Mouse (Mus musculus) left cerebral cortex, adult 8-10 months (tissue): Measurements from ENCODE around the gene Uvrag. TPM values are rescaled to one million over a fixed set of nuclear protein-coding genes. Genes with fewer than 3 reads are reported as not detected.

Experiments used
- DNase-seq, 2 experiments: peaks; one replicate each; pipeline ENCODE4 v3.0.0; 2022; ENCODE audit warnings: low spot score in 2 of 2
- total RNA-seq, 4 experiments: library from RNA; stranded (reverse); gene quantifications; 2 replicates each; pipeline ENCODE4 v1.2.4; 2022

Gene Uvrag
- 10 to 100 TPM; 53.5 to 64.9 (median 54.4) TPM for total RNA-seq

GRCm38 (mm10) chr7:99140984-99141918 lies at the start of gene Uvrag:
Uvrag (minus strand) TSS chr7:99141141.
- peak; percentile 99 to 100 for DNase-seq

DNA sequence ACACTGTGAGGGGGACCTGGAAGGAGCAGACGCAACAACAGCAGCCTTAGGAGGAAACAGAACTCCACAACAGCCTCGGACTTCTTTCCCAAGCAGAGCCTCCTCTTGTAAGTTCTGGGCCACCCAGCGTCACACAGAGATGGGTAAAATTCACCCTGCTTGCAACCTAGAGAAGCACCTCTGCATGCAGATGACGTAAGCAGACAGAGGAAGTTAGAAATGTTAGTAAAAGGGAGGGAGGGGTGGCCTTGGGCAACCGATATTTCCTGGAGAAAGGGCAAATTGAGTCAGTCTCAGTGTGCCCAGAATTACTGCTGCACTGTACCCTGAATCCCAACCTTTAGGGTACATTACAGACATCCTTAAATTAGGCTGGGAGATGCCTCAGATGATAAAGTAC lies 48.9 kb upstream of the Uvrag start:
- no peak for DNase-seq

DNA sequence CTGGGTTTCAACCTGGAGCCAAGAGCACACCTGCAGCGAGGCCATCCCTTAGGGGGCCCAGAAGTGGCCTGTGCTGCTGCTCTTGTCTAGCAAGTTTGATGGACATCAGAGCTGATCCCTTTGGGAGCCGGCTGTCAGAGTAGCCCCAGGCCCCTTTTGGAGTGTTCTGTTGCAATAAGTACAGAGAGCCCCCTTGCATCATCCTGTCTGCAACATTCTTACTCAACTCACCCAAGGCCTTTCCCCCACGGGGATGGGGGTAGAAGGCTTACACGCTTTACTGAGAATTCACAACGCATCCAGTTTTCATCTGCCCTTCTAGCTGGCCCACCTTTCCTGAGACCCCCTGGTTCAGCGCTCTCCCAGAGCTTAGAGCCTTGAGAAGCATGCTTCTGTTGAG lies 47.7 kb upstream of the Uvrag start:
- DNase-seq, result no peak

DNA sequence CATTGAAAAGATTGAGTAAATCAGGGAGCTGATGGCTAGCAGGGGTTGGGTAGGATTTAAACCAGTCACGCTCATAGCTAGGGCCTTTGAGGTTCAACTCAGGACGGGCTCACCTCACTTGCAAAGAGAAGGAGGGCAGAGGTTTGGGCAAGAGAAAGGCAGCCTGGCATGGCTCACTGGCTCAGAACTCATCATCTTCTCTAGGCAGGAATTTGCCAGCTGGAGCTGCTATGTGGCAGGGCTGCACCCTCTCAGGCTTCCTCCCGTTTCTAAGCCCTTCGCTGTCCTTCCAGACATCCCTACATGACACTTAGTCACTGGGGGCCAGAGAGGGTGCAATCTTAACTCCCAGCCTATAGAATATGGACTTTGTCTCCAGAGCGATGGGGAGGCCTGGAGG lies 46.5 kb upstream of the Uvrag start:
- no peak for DNase-seq

DNA sequence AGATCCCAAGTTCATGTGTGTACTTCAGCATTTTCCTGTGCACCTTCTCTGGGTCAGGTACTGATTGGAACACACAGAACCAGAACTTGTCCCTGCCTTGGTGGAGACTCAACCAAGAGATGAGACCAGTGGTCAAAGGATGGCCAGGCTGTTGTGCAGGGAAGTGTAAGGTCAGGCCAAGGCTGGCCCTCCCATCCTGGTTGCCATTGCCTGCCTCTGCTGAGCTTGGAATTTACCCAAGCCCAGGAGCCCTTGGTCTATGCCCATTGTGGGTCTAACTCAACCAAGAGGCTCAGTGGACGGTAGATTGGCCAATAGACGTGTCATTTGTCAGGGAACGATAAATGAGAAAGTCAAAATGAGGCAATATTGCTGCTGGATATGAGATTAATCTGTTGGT lies 44.5 kb upstream of the Uvrag start:
- no peak for DNase-seq

GRCm38 (mm10) chr7:99183751-99184150 lies 42.8 kb upstream of the Uvrag start:
- no peak for DNase-seq

DNA sequence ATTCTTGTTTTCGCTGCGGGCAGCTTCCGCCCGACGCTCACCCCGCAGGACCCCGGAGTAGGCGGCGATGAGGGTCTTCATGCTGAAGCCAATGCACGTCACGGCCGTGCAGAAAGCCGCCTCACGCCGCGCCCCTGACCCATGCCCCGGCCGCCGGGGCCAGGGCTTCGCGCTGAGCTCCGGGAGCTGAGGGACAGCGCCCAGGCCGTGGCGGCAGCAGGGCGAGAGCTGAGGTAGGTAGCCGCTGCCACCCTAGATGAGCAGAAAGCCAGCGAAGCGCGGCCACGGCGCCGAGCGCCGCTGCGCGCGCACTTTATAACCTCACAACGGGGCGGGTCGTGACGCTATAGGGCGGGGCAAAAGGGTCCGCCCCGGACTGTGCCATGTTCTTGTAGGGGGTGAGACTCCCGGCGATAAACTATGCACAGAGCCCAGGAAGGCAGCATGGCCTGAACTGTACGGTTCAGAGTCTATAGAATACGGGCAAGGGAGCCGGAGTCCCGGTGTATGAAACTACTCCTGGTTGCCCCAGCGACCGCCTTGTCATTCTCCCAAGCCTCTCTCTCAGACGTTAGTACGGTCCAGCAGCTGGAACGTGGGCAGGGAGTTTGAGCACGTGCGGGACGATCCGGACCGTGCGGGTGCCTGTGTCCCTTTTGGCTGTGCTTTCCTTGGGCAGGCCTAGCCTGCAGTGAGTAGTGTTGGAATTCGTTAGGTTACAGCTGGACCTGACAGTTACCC lies 41.7 kb upstream of the Uvrag start, which contains the start of gene Dgat2:
Gene Dgat2 (minus strand): TSS at position 288 of the 741 bp plus-strand sequence.
- DNase-seq, result peak; percentile 84 to 98

GRCm38 (mm10) chr7:99181619-99182431 lies 40.9 kb upstream of the Uvrag start:
- no peak for DNase-seq

- no peak for DNase-seq
Measured at GRCm38 (mm10) chr7:99180162-99180561, 39.2 kb upstream of the Uvrag start.

- no peak for DNase-seq
Measured at GRCm38 (mm10) chr7:99179271-99179670, 38.3 kb upstream of the Uvrag start.

DNA sequence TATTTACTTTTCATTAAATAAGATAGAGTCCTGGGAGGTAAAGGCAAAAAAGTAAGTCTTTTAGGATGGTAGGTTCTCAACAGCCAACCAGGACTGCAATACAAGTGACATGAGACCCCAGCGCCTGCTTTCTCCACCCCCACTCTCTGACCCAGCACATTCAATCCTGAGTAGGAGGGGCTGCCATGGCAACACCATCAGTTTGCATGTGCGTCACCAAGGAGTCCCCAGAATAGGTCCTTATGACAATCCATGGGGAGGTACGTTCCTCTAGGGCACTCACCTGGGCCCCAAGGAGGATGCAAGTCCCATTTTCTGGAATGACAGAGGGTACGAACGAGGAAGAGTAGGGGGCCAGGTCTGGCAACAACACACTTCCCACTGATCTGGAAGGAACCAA lies 36.4 kb upstream of the Uvrag start:
- DNase-seq, result no peak

DNA sequence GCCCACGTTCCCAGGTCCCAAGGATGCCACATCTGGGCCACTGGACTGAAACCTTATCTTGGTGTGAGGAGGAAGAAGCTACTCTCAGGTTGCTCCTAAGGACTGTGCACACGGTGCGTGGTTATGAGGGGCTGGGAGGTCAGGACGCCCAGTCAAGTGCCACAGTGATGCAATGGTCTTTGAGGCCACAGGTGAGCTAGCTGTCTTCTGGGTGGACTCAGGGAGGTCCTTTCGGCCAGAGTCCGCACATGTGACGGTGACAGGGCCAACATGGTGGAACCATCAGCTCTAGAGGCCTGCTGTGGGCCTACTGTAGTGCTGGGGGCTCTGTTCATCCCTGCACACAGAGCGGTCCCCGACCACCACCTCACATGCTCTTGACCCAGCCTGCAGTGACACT lies 34.7 kb upstream of the Uvrag start:
- no peak for DNase-seq

GRCm38 (mm10) chr7:99175118-99175517 lies 34.2 kb upstream of the Uvrag start:
- no peak for DNase-seq

DNA sequence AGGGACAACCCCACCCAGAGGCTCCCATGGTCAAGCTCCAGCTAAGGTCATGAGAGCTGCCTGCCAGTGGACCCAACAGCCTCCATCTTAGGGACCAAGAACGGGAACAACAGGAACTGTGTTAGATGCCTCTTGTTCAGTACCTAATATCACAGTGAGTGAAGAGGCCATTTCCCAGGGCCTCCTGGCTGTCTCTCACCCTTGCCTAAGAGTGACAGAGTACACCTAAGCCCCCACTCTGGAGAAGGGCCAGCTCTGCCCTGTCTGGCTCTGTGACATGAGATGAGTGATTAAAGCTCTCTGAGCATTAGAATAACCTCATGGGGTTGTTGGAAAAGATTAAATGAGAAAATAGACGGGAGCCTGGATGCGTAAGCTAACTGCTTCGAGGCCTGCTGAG lies 33.1 kb upstream of the Uvrag start:
- no peak for DNase-seq

GRCm38 (mm10) chr7:99172898-99173297 lies 32.0 kb upstream of the Uvrag start:
- no peak for DNase-seq

GRCm38 (mm10) chr7:99171730-99172463 lies 31.0 kb upstream of the Uvrag start:
- DNase-seq, result no peak

DNA sequence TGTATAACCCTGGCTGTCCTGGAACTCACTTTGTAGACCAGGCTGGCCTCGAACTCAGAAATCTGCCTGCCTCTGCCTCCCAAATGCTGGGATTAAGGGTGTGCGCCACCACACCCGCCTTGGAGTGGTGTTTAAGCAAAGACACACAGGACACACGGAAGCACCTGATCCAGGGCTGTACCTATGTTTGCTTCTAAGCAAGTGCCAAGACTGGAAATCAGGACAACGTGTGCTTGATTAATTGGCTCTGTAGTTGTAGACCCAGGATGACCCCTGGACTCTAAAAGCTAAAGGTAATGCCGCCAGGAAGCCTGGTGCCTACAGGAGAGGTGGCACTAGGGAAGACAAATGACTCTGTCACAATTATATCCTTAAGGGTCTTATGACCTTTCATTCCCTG lies 29.6 kb upstream of the Uvrag start:
- DNase-seq, result no peak

DNA sequence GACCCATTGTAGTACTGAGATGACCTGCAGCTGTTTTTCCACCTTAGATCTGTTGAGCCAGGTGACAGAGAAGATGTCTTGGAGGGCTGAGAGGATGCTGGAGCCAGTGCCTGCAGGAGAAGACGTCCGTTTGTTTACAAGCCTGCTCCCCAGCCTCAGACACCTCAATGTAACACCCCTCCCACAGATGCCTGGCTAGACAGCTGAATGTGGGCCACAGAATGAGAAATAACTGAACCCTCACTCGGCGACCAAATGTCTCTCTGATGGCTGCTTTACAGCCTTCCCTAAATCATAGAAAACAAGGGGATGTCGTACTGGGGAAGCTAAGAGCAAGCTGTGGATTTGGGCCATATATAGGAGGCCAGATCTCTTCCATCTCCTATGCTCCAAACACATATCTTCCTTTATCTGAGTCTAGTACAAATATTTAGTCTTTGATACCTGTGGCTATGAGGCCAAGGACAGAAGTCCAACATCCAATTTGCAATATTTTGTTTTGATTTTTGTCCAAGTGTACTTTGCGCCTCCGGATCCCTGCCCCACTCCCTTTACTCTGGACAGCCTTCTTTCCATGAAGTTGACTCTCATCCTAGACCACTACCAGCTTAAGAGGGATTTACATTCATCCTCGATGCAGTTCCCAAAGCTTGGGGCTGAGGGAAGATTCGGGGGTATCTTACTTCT lies 28.9 kb upstream of the Uvrag start:
- no peak for DNase-seq

GRCm38 (mm10) chr7:99168756-99169155 lies 27.8 kb upstream of the Uvrag start:
- DNase-seq, result no peak

GRCm38 (mm10) chr7:99167939-99168338 lies 27.0 kb upstream of the Uvrag start:
- DNase-seq, result no peak
